Mouse (Mus musculus): ENCODE data around the gene Dlg2.

DNA sequence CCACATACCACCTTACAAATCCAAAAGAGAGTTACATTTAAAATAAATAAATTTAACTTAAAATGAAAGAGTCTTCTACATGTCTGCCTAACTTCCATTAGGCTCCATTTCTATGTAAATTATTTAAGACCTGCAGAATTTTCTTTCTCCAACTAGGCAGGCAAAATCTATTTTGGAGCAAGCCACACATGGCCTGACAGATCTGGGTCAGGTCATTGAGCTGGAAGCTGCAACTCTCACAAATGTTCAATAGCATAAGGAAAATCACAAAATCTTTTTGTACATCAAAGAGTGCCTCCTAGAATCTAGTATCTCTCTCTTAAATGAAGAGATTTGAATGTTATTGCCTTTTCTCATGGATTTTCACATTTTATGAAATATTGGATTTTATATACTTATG lies 44.3 kb upstream of the Dlg2 start:
- no peak for TF ChIP-seq POLR2A (IDR thresholded peaks at IDR 0.05; ENCODE audit: borderline replicate concordance, extremely low read depth, low read depth, low read length)
- no peak for TF ChIP-seq CTCF (IDR thresholded peaks at IDR 0.05; ENCODE audit: insufficient read depth, low read length)
